Mouse (Mus musculus) neural tube, embryonic 15.5 days (tissue): ENCODE results near the gene Armc10. TPM values are rescaled to one million over a fixed set of nuclear protein-coding genes. Genes with fewer than 3 reads are reported as not detected.

Source experiments
- polyA plus RNA-seq: library from polyadenylated mRNA; unstranded; fragments of >200 nt; fragmentation: Nextera tagmentation; extraction: Ambion mirVana; gene quantifications from 2 replicates; pipeline ENCODE4 v1.2.1, GENCODE M21; 2015

The Armc10 gene
- polyA plus RNA-seq, 1 experiment from 2014 or later = 44.2 TPM

Other genes with a start within 250 kb of the Armc10 start
- gene Ccdc146, start 221.1 kb upstream of the Armc10 start, polyA plus RNA-seq = 0.49 and 0.59 TPM in 2 replicates
- gene Fam185a, start 220.9 kb upstream of the Armc10 start, polyA plus RNA-seq = 9.9 and 10.2 TPM in 2 replicates
- 8.1 and 18.6 TPM in 2 replicates for gene Lrrc17, start 102.3 kb upstream of the Armc10 start, polyA plus RNA-seq
- 0.08 and 0.13 TPM in 2 replicates for gene Fbxl13, start 179 bp upstream of the Armc10 start, polyA plus RNA-seq
- 2.1 and 3.3 TPM in 2 replicates for gene Napepld, start 55.6 kb downstream of the Armc10 start, polyA plus RNA-seq
- gene Pmpcb, start 91.3 kb downstream of the Armc10 start, polyA plus RNA-seq = 68.2 and 74.6 TPM in 2 replicates
- gene Dnajc2, start 139.4 kb downstream of the Armc10 start, polyA plus RNA-seq = 69.9 and 77.8 TPM in 2 replicates
- gene Psmc2, start 139.5 kb downstream of the Armc10 start, polyA plus RNA-seq = 186 and 189 TPM in 2 replicates
- gene Slc26a5, start 219.8 kb downstream of the Armc10 start, polyA plus RNA-seq = 0.27 and 0.45 TPM in 2 replicates